Mouse (Mus musculus): ENCODE results near the gene Gng4. TPM values are rescaled to one million over a fixed set of nuclear protein-coding genes. Genes with fewer than 3 reads are reported as not detected.

Gene Gng4
- 18.0 and 18.1 TPM in 2 replicates for polyA plus RNA-seq (2012; rRNA removed)

DNA sequence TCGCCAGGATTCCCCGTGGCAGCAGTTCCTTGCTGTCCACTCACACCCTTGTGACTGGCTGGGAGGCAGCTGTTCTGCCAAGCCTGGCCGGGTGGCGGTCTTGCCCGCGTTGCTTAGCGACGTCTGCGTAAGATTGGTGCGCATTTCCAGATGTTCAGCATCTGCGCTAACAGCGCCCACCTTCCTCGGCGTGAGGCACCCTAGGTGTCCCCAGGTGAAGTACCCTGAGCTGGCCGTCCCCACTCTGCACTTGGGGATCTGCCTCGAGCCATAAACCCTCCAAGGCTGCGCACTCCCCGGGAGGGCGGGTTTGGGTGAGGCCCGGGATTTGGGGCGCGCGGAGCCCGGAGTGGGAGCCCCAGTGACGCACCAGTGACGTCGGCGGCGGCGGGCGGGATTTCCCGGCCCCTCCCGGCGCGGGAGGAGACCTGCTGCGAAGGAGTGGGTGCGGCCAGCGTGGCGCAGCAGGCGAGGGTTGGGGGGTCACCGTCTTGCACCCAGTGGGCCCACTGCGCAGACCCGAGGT is at the start of gene Gng4:
Gene Gng4 (plus strand): TSS at position 166 of the 526 bp plus-strand sequence.

Other genes starting within 250 kb of the Gng4 start
- gene Lyst, start 193.7 kb upstream of the Gng4 start, polyA plus RNA-seq (2012; rRNA removed), result 5.4 and 5.8 TPM in 2 replicates
- 35.4 and 41.7 TPM in 2 replicates for gene B3galnt2, start 170.4 kb downstream of the Gng4 start, polyA plus RNA-seq (2012; rRNA removed)